Mouse (Mus musculus): ENCODE measurements at regions not wholly inside any gene's neighbourhood (a gene's known extent, or its start where the extent isn't known, plus 50 kb on each side); places are given as distances from the start of the nearest gene placed in this dataset.

- no peak for DNase-seq
Measured at GRCm38 (mm10) chr13:28573364-28573763, 316.0 kb downstream of the Gm11361 start.

GRCm38 (mm10) chr13:28572448-28572847, 315.1 kb downstream of the Gm11361 start:
- DNase-seq: no peak

- no peak for DNase-seq
Measured at GRCm38 (mm10) chr13:28571716-28572115, 314.4 kb downstream of the Gm11361 start.

- no peak for DNase-seq
Measured at GRCm38 (mm10) chr13:28563585-28563984, 306.3 kb downstream of the Gm11361 start.

GRCm38 (mm10) chr13:28560081-28560480, 302.8 kb downstream of the Gm11361 start:
- DNase-seq: no peak

- DNase-seq: no peak
Measured at GRCm38 (mm10) chr13:28557032-28557570, 299.8 kb downstream of the Gm11361 start.

- no peak for DNase-seq
Measured at GRCm38 (mm10) chr13:28556385-28556938, 299.1 kb downstream of the Gm11361 start.

- DNase-seq: no peak
Measured at GRCm38 (mm10) chr13:28554143-28554830, 297.0 kb downstream of the Gm11361 start.

- DNase-seq: peak; percentile 29
Measured at GRCm38 (mm10) chr13:28552974-28553750, 295.8 kb downstream of the Gm11361 start.

- no peak for DNase-seq
Measured at GRCm38 (mm10) chr13:28551555-28551954, 294.2 kb downstream of the Gm11361 start.

GRCm38 (mm10) chr13:28545797-28546196, 288.5 kb downstream of the Gm11361 start:
- DNase-seq: no peak

- DNase-seq: no peak
Measured at GRCm38 (mm10) chr13:28545337-28545736, 288.0 kb downstream of the Gm11361 start.

GRCm38 (mm10) chr13:28544819-28545180, 287.5 kb downstream of the Gm11361 start:
- no peak for DNase-seq

- DNase-seq: no peak
Measured at GRCm38 (mm10) chr13:28544003-28544818, 286.9 kb downstream of the Gm11361 start.

GRCm38 (mm10) chr13:28541607-28542006, 284.3 kb downstream of the Gm11361 start:
- no peak for DNase-seq

GRCm38 (mm10) chr13:28533080-28533479, 275.8 kb downstream of the Gm11361 start:
- no peak for DNase-seq

GRCm38 (mm10) chr13:28532278-28532677, 274.9 kb downstream of the Gm11361 start:
- DNase-seq: peak; percentile 38

GRCm38 (mm10) chr13:28531534-28531999, 274.2 kb downstream of the Gm11361 start:
- DNase-seq: no peak

GRCm38 (mm10) chr13:28530947-28531346, 273.6 kb downstream of the Gm11361 start:
- DNase-seq: no peak

- DNase-seq: no peak
Measured at GRCm38 (mm10) chr13:28528898-28529511, 271.7 kb downstream of the Gm11361 start.

GRCm38 (mm10) chr13:28526299-28526698, 269.0 kb downstream of the Gm11361 start:
- no peak for DNase-seq

GRCm38 (mm10) chr13:28524411-28524810, 267.1 kb downstream of the Gm11361 start:
- DNase-seq: no peak

Data from gastrocnemius, postnatal 10 days (tissue).